Mouse (Mus musculus) CD8-positive naive resting alpha-beta T cell, adult 57 days (primary cell): ENCODE results near the gene Nradd. TPM values are rescaled to one million over a fixed set of nuclear protein-coding genes. Genes with fewer than 3 reads are reported as not detected.

Experiments used
- total RNA-seq: library from RNA; stranded (reverse); gene quantifications from one replicate; pipeline ENCODE4 v1.2.4, GENCODE M21; 2023

Gene Nradd
- total RNA-seq: 5.8 TPM

DNA sequence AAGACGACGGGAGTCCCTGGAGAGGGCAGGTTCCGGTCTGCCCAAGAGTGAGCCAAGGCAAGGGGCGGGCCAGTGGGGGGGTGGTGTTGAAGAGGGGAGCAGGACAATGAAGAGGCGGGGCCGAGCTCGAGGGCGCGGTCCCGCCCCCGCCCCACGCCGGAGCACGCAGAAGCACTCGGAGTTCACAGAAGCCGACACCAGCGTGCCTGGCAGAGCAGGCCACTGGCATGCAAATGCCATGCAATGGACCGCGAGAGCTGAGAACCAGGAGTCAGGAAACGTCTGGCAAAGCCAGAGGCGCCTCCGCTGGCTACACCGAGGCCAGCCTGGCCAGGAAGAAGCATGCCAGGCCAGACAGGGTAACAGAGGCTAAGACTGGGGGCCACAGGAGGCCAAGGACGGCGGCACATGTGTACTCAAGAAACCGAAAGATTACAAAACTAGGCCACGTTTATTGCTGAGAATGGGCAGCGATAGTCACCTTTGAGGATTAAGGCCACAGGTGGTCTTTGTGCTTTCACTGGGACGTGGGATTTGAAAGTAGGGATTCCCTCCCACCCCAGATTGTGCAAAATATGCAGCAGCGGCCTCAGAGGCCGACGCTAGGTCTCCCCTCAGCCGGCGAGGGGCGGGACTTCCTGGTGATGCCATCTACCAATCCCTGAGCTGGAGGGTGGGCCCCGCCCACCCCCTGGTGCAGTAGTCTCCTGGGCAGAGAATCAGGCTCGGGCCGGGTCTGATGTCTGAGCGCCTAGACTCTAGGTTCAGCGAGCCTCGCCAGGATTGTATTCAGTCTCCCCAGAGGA, at the start of gene Nradd:
Nradd (minus strand) TSS at position 92 of the 806 bp plus-strand sequence.

DNA sequence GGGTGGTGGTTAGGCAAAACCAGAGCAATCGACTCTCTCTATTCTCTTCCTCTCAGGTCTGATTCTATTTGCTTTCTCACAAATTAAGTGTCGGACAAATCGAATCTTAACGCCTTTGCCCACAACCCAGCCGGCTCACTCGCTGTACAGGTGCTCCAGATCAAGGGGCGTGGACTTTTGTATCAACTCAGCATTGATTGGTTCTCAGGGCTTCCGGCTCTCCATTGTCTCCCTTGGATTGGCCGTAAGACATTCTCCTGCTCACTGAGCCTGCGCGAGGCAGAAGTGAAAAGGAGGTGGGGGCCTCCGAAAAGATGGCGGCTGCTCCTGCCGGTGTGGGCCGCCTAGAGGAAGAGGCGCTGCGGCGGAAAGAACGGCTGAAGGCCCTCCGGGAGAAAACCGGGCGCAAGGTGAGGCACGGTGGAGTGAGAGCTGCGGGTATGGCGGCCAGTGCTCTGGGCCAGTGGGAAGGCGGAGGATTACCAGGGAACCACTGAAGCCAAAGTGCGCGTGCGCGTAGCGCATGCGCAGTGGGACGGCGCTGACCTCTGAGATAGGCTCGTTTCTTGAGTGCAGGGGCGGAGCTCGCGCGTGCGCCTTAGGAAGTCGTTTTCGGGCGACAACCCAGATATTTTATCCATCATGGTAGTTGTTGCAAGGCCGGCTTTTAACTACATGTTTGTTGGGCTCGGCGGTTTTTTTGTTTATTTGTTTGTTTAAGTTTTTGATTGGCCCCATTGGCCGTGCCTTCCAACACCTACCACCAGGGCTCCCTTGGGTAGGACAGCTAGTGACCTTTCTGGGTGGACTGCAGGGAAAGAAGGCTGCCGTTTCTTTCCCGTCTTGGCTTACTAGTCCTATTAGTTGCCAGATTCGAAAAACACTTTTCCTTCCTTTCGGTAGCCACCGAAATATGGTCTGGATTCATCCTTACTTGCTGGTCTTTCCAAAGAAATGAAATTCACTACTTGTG, 32.3 kb upstream of the Nradd start, which contains the start of gene Ccdc12:
Ccdc12 (plus strand) TSS at position 255 of the 973 bp plus-strand sequence.

DNA sequence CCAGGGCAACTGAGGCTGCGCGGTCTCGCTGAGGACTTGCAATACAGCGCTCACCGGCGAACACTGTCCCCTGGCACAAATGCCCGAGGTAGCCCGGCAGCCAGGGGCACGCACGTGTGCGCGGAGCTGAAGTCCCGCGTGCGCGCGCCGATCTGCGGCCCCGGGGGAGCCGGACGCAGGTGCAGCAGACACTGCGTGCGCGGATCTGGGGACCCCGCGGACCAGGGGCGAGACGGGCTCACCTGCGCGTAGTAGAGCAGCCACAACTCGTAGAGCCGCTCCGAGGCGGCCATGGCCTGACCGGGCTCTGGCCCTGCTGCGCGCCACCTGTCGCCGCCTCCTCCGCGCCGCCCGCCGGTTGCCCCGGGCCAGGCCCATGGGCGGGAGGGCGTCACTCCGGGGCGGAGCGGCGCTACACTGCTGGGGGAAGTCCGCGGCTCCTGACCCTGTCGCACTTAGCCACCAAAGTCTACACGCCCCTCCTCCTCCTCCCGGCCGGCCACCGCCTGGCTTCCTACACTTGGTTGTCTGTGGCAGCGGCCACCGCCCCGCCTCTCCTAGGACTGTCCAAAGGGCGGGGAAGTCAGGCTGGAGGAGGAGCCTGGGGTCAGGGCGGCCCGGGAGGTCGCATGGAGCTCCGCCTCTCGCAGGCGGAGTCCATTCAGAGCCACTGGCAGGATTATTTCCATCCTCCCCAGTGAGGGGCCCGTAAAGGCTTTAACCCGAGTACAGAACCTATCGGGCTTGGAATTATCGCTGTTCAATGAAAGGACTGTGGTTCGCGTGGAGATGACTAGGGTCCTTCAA, 29.6 kb upstream of the Nradd start, which contains the start of gene Nbeal2:
Nbeal2 (minus strand) TSS at position 507 of the 807 bp plus-strand sequence.

Other genes with a start within 250 kb of the Nradd start
- gene Ptpn23, start 216.2 kb downstream of the Nradd start, total RNA-seq: 59.0 TPM
- gene Ngp, start 204.7 kb downstream of the Nradd start, total RNA-seq: 4.0 TPM
- gene Klhl18, start 147.8 kb downstream of the Nradd start, total RNA-seq: 28.3 TPM
- gene Kif9, start 147.5 kb downstream of the Nradd start, total RNA-seq: 0.52 TPM
- gene Setd2, start 91.9 kb downstream of the Nradd start, total RNA-seq: 130 TPM
- 85.6 TPM for gene Nbeal2, start 29.7 kb upstream of the Nradd start, total RNA-seq
- 86.0 TPM for gene Ccdc12, start 32.1 kb upstream of the Nradd start, total RNA-seq
- not detected for gene Myl3, start 117.4 kb upstream of the Nradd start, total RNA-seq
- not detected for gene Pth1r, start 122.7 kb upstream of the Nradd start, total RNA-seq
- gene Prss42, start 173.7 kb upstream of the Nradd start, total RNA-seq: not detected
- gene Prss44, start 189.5 kb upstream of the Nradd start, total RNA-seq: not detected
- not detected for gene Prss43, start 202.2 kb upstream of the Nradd start, total RNA-seq
- gene Prss45, start 210.1 kb upstream of the Nradd start, total RNA-seq: not detected
- not detected for gene Prss46, start 220.1 kb upstream of the Nradd start, total RNA-seq
- not detected for gene Prss50, start 233.5 kb upstream of the Nradd start, total RNA-seq